Mouse (Mus musculus) embryo, embryonic 10 days (tissue): Measurements from ENCODE around the gene Kmt5a.
"Not testable (repeated sequence)": the region's sequence is repeated elsewhere in the genome, so short reads cannot be mapped to it uniquely, and the experiment has no call there.

Source experiments
- DNase-seq: peaks from one replicate; pipeline ENCODE4 v3.0.0-alpha.2; 2015; ENCODE audit warnings: low spot score

Kmt5a gene

DNA sequence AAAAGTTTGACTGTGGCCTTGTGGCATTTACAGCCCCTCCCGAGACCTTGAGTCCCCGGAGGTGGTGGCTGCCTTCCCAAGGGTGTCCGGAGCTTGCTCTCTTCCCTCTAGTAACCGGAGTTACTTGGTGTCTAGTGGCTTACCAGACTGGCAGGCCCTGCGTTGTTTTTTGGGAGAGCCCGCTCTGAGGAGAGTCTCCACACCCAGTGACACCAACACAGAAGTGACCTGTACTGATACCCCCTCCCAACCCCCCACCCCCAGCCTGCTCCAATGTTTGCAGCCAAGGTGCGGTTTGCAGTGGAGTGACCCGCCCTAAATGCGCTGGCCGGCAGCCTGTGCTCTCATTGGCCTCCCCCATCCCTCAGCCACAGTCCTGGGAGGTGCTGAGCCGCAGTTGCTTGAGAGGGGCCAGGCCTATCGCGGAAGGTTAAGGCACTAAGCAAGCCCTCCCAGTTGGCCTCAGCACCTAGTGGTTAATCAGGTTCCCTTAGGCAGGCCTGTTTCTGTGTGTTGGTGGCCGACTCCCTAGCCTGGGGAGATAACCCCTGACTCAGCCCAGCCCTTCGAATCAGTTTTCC lies 6.7 kb downstream of the Kmt5a start:
- peak; percentile 90 for DNase-seq

DNA sequence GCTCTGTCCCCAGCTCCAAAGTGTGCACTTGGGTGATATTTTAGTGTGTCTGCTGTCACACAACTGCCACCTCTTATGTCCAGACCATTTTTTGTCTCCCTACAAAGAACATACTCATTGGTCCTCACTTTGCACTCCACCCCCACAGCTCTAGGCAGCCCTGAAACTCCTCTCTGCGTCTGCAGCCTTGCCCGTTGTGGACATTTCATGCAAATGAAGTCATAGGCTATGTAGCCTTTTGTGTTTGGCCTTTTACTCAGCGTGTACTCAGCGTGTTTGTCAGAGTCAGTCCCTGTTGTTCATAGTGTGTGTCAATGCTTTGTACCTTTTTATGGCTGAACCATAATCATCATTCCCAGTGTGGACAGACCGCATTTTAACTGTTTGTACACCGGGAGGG lies 9.8 kb downstream of the Kmt5a start:
- no peak for DNase-seq

- no peak for DNase-seq
Measured at GRCm38 (mm10) chr5:124450051-124450450, 10.3 kb downstream of the Kmt5a start.

- no peak for DNase-seq
Measured at GRCm38 (mm10) chr5:124450641-124451340, 11.1 kb downstream of the Kmt5a start.

DNA sequence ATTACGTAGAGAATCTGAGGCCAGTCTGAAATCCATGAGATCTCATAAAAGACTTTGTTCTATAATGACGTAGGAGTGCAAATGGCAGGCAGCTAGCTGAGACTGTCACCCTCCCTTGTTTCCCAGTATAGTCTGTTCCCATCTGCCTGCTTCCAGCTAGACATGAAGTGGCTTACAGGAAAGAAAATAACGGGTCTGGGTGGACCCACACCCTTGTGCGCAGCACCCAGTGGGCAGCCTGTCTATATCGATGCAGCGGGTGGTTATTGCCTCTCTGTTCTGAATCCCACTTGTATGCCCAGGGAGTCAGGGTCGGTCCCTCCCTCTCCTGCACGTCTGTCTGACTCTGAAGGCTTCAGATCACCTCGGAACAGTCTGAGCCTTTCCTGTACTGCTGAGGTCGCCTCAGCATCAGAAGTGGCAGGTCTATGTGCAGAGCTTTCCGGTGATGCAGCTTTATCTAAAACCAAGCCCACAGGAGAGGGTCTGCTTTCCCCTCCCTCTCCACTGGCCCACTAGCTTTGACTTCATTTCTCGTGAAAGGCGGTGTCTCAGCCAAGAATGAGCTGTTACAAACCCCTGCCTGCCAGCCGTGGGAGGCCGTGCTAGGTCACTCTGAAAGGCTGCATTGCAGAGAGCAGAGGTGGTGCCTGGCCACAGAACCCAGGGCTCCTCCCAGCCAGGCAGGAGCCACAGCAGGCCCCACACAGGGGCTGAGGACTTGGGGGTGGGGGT lies 12.9 kb downstream of the Kmt5a start:
- DNase-seq = no peak

- no peak for DNase-seq
Measured at GRCm38 (mm10) chr5:124453339-124454081, 13.8 kb downstream of the Kmt5a start.

DNA sequence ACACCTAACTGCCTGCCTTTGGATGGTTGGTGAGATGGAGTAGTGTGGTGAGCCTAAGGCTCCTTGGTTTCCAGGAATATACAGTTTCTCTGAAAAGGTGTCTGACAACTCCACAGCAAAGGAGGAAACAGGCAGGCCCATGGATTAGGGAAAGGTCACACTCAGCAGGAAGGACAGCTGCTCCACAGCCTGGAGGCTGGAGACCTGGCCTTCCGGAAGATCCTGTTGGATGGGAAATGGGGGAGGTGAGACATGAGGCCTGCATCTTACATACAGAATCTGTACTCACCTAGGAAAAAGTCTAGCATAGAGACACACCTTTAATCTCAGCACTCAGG lies 14.3 kb downstream of the Kmt5a start:
- DNase-seq = no peak

- no peak for DNase-seq
Measured at GRCm38 (mm10) chr5:124456762-124457161, 17.0 kb downstream of the Kmt5a start.

DNA sequence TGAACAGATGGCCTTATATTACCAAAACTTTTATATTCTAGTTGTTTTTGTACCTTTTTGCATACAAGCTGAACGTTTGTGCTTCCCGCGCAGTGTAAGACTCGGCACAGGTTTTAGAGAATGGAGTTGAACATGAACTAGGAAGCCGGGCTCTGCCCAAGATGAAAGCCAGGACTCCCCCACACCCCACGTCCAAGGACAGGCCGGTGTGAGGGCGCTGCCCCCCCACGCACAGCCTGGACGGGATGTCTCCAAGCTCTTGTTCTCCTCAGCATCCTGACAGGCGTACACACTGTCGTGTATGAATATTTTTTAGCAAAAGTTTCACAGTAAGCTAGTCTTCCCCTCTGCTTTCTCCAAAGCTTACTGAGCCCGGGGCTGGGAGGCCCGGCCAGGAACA lies 21.2 kb downstream of the Kmt5a start:
- not testable (repeated sequence) for DNase-seq

GRCm38 (mm10) chr5:124462297-124463025 lies 22.7 kb downstream of the Kmt5a start:
- DNase-seq = no peak

DNA sequence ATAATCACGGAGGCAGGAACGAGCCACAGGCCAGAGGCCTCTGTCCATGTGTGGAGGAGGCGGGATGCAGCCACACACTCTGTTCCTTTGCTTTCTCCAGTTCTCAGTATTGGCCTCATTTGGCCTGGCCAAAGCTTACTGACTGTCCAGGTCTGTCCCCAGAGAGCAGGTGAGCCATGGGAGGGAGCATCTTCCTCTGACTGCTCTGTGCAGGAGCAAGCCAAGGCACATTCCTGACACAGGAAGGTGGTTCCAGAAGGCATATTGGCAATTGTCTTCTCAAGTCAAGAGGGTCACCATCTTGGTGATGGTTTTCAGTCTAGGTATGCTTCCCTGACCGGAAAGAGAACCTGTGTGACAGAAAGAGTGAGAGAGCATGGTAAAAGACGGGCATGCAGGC lies 23.7 kb downstream of the Kmt5a start:
- DNase-seq = no peak

DNA sequence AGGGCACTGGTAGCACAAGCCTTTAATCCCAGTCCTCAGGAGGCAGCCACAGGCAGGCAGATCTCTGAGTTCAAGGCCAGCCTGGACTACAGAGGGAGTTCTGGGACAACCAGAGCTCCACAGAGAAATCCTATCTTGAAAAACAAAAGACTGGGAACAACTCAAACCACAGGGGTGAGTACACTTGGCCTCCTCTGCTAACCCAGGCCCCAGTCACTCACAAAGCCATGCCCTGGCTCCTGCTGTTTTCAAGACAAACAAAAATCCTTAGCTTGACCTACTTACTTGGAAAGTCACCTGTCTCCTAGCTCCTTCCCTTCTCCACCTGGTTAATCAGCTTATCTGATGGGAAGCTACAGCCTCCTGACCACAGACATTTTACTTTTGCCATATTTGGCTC lies 25.2 kb downstream of the Kmt5a start:
- no peak for DNase-seq

DNA sequence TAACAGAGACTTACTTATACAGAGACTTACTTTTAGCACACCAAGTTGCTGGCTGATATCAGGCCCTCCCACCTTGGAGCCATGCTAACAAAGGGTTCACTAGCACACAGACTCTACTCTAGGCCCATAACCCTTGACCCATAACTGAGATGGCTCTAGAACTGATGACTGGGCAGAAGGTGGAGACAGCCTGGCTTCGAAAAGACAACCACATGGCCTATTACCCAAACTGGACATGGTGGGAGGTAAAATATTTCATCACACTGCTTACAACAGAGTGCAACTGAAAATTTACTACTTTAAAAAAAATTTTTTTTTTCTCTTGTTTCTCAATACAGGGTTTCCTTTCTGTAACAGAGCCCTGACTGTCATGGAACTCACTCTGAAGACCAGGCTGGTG lies 28.0 kb downstream of the Kmt5a start:
- DNase-seq = no peak

- DNase-seq = no peak
Measured at GRCm38 (mm10) chr5:124468365-124468764, 28.6 kb downstream of the Kmt5a start.

DNA sequence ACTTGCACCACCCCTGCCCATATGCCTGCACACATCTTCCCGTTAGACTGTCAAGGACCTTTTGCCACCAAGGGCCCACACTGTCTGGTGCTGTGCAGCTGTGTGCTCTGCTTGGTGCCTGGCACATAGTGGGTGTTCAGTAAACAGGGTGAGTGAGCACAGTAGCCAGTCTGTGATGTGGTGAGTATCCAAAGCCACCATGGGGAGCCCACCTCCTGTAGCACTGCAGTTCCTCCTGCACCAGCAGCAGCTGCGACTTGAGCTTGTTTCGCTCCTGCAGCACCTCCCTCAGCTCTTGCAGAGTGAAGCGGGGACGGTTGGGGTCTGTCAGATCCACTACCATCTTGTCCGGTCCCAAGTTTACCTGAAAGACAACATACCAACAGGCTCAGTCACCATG lies 29.8 kb downstream of the Kmt5a start:
- no peak for DNase-seq

- no peak for DNase-seq
Measured at GRCm38 (mm10) chr5:124470591-124471171, 31.0 kb downstream of the Kmt5a start.

DNA sequence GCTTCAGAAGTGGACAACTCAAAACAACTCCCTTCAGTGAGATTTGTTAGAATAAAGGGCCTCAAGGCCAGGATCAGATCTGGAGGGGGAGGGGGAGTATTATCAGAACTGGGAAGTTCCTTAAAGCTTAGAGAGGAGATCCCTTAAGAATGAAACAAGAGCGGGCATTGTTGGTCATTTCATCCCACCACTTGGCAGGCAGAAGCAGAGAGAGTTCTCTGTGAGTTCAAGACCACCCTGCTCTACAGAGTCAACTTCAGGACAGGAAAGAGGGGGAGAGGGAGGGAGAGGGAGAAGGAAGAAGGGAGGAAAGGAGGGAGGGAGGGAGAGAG lies 39.1 kb downstream of the Kmt5a start:
- no peak for DNase-seq

GRCm38 (mm10) chr5:124480119-124480518 lies 40.4 kb downstream of the Kmt5a start:
- DNase-seq = no peak

DNA sequence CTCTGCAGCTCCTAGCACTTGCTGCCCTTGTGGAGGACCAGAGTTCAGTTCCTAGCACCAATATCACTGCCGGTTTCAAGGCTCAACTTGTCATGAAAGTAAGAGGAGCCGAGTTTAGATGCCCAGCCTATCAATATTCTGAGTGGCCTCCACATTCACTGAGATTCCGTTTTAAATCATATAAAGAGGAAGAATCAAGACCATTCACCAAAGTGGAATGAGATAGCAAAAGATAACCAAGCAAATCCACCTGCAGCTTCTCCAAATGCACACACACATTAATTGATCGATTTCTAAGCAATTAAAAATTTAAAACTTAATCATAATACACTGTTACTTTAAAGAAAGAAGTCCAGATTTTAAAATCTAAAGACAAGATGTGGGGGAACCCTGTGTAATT lies 42.0 kb downstream of the Kmt5a start:
- DNase-seq = no peak

GRCm38 (mm10) chr5:124482436-124482965 lies 42.8 kb downstream of the Kmt5a start:
- peak; percentile 37 for DNase-seq

- DNase-seq = peak; percentile 93
Measured at GRCm38 (mm10) chr5:124482966-124483654, 43.4 kb downstream of the Kmt5a start, which contains the start of gene Snrnp35. Gene Snrnp35 (plus strand): TSS chr5:124483134.
